Mouse (Mus musculus): ENCODE measurements around the gene Pdzk1ip1.

DNA sequence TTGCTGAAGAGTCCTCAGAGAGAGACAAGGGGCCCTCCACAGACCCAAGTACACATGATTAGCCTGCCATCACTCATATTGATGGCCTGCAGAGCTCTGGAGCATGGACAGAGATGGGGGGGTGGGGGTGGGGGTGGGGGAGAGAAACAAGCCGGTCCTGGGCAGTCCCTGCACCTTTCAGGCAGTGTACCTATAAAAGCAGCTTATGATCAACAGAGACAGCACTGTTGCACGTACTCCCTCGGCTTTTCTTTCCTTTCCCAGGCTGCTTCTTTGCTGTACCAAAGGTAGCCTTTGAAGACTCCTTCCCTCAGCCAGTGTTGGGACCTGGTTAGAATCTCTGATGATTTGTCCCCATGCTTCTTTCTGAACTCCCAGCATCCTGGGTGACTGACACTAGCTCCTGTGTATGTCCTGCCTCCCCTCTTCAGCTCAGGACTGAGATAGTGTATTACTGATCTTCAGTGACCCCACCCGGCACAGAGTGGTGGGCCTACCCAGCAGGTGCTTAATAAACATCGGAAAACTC, 8.6 kb upstream of the Pdzk1ip1 start:
- TF ChIP-seq ZKSCAN1 (IDR thresholded peaks at IDR 0.05; ENCODE audit: low read depth, low read length) = no peak
- TF ChIP-seq NRF1 (IDR thresholded peaks at IDR 0.05; ENCODE audit: insufficient read depth, low read depth, low read length, poor library complexity, severe bottlenecking) = no peak
- TF ChIP-seq CHD2 (IDR thresholded peaks at IDR 0.05; ENCODE audit: low read length) = no peak
- no peak for TF ChIP-seq POLR2A (IDR thresholded peaks at IDR 0.05; ENCODE audit: control insufficient read depth in 1 of 2, insufficient read depth in 1 of 2, low read depth in 1 of 2, low read length in 2 of 2, poor library complexity in 1 of 2)
- TF ChIP-seq HCFC1 (IDR thresholded peaks at IDR 0.05; ENCODE audit: low read depth, low read length) = no peak
- TF ChIP-seq USF2 (IDR thresholded peaks at IDR 0.05; ENCODE audit: borderline replicate concordance in 1 of 2, insufficient read depth in 1 of 2, low read depth in 1 of 2, low read length in 2 of 2) = no peak
- TF ChIP-seq EP300 (IDR thresholded peaks at IDR 0.05; ENCODE audit: low read depth in 1 of 2, low read length in 2 of 2) = no peak
- no peak for TF ChIP-seq ELF1 (IDR thresholded peaks at IDR 0.05; ENCODE audit: low read depth, low read length)
- no peak for TF ChIP-seq TBP (IDR thresholded peaks at IDR 0.05; ENCODE audit: low read depth, low read length)
- TF ChIP-seq USF1 (IDR thresholded peaks at IDR 0.05; ENCODE audit: low read depth, low read length) = no peak
